Mouse (Mus musculus) forebrain, embryonic 16.5 days (tissue): ENCODE results near the gene Cep97. TPM values are rescaled to one million over a fixed set of nuclear protein-coding genes. Genes with fewer than 3 reads are reported as not detected.

Source experiments
- ATAC-seq: fragments of 200-750 bp; cut with Nextera tagmentation; 2 replicates; pipeline ENCODE4 v1.8.0; 2017; ENCODE audit warnings: mild to moderate bottlenecking, moderate library complexity
- H3K27ac ChIP-seq: fragments of 300-500 bp; sonication (generic); 2 replicates; pipeline ENCODE4 v1.5.1; 2014; ENCODE audit warnings: low read length, control low read depth
- H3K27me3 ChIP-seq: fragments of 300-500 bp; sonication (generic); replicated peaks from 2 replicates; pipeline ENCODE4 v1.6.1; 2014; ENCODE audit warnings: low read length; ENCODE audit not compliant: control insufficient read depth, insufficient read depth
- H3K36me3 ChIP-seq: fragments of 300-500 bp; sonication (generic); 2 replicates; pipeline ENCODE4 v1.6.1; 2014; ENCODE audit not compliant: control insufficient read depth, insufficient read depth
- H3K4me1 ChIP-seq: fragments of 300-500 bp; sonication (generic); replicated peaks from 2 replicates; pipeline ENCODE4 v1.6.1; 2014; ENCODE audit warnings: low read length; ENCODE audit not compliant: control insufficient read depth, insufficient read depth
- H3K4me2 ChIP-seq: fragments of 300-500 bp; sonication (generic); 2 replicates; pipeline ENCODE4 v1.6.1; 2014; ENCODE audit warnings: mild to moderate bottlenecking, low read length, control low read depth
- H3K4me3 ChIP-seq: fragments of 300-500 bp; sonication (generic); replicated peaks from 2 replicates; pipeline ENCODE4 v1.5.1; 2014; ENCODE audit warnings: mild to moderate bottlenecking, low read length, control low read depth
- H3K9ac ChIP-seq: fragments of 300-500 bp; sonication (generic); replicated peaks from 2 replicates; pipeline ENCODE4 v1.6.1; 2014; ENCODE audit warnings: low read depth, low read length, control low read depth
- H3K9me3 ChIP-seq: fragments of 300-500 bp; sonication (generic); 2 replicates; pipeline ENCODE4 v1.6.1; 2016; ENCODE audit warnings: low read length; ENCODE audit not compliant: control insufficient read depth
- WGBS: fragments of 180-500 bp; shearing (Covaris S2); extraction: QIAGEN DNeasy Blood & Tissue Kit; methylation state at CpG from one replicate; pipeline ENCODE4 v1.1.7; 2014; 5-methylcytosine and 5-hydroxymethylcytosine counted together
- polyA plus RNA-seq: library from polyadenylated mRNA; unstranded; fragments of >200 nt; fragmentation: Nextera tagmentation; extraction: Ambion mirVana; gene quantifications from 2 replicates; pipeline ENCODE4 v1.2.1, GENCODE M21; 2015

The Cep97 gene
- polyA plus RNA-seq, result 17.5 and 19.4 TPM in 2 replicates

DNA sequence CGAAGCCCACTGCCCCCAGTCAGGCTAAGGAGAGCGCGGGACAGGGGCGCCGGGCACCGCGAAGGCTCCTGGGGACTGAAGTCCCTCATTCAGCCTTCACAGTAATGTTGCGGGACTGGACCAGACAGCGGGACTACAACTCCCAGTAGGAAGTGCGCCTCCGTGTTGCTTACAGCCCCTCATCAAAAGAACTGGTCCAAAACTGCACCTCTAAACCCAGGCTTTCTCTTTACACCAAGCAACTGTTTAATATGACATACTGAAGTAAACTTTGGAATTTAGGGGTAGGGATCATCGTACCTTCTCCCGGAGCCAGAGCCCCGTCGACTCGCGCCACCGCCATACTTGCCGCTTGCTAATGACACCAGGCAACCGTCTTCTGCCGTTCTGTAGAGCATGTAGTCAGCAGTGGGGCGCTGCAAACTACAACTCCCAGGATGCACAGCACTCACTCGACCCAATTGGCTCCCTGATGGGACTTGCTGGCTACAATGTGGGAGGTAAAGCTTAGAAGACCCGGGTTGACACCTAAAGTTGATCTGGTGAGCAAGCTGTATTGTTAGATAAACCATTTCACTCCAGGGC lies at the start of gene Cep97:
Gene Cep97 (minus strand): TSS at position 403 of the 585 bp plus-strand sequence.
- H3K27ac ChIP-seq, result peak within 1 kb of the TSS; percentile 72
- H3K4me2 ChIP-seq, result peak within 1 kb of the TSS; percentile 72
- H3K4me1 ChIP-seq, result peaks cover 6% of the 10 kb centered on the region; the same call in 1 of the 2 replicates
- H3K9me3 ChIP-seq, result no peaks in the 10 kb centered on the region
- ATAC-seq, result peak; percentile 99
- peak within 1 kb of the TSS; percentile 78 for H3K9ac ChIP-seq
- 0% methylated on average over 24 of the region's 24 CpGs for WGBS
- H3K27me3 ChIP-seq, result no peaks in the 10 kb centered on the region
- H3K36me3 ChIP-seq, result no peaks in the 10 kb centered on the region
- H3K4me3 ChIP-seq, result peak within 1 kb of the TSS; percentile 61

DNA sequence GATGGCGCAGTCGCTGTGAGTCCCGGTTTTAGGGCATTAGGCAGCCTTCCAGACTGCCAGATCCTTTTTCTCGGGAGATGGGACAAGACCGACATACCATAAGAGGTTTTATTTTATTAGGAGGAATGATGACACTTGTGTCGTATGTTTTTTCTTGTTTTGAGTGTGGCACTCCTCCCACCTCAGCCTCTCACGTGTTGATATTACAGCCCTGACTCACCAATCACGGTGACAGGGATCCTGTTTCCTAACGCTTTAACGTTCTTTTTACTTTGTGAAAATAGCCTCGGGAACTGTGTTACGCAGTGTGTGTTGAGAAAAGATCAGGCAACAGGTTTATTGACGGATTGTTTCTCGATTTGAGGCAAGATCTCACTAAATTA lies 40.2 kb upstream of the Cep97 start:
- H3K9me3 ChIP-seq, result no peaks in the 10 kb centered on the region
- peak overlapping the region; percentile 75 for H3K4me3 ChIP-seq
- H3K36me3 ChIP-seq, result peaks cover 15% of the 10 kb centered on the region
- ATAC-seq, result no peak
- peaks cover 20% of the 10 kb centered on the region for H3K4me1 ChIP-seq
- WGBS, result 5% methylated on average over 14 of the region's 14 CpGs
- peak overlapping the region; percentile 85 for H3K27ac ChIP-seq
- no peaks in the 10 kb centered on the region for H3K27me3 ChIP-seq
- peak overlapping the region; percentile 93 for H3K4me2 ChIP-seq
- peak overlapping the region; percentile 80 for H3K9ac ChIP-seq

GRCm38 (mm10) chr16:55974256-55974902 lies 39.7 kb upstream of the Cep97 start:
- under 1% methylated on average over 53 of the region's 55 CpGs for WGBS
- Histone ChIP-seq H3K9me3 (no peaks in the 10 kb centered on the region), H3K4me2 (peak overlapping the region; percentile 93), H3K4me1 (peaks cover 20% of the 10 kb centered on the region), H3K27ac (peak overlapping the region; percentile 85), H3K4me3 (peak overlapping the region; percentile 75), H3K9ac (peak overlapping the region; percentile 80), H3K27me3 (no peaks in the 10 kb centered on the region), H3K36me3 (peaks cover 19% of the 10 kb centered on the region)
- peak; percentile 78 for ATAC-seq

- peak within 1 kb of the TSS; percentile 85 for H3K27ac ChIP-seq
- H3K9me3 ChIP-seq, result no peaks in the 10 kb centered on the region
- H3K27me3 ChIP-seq, result no peaks in the 10 kb centered on the region
- ATAC-seq, result peak; percentile 98
- under 1% methylated on average over 76 of the region's 86 CpGs for WGBS
- peaks cover 19% of the 10 kb centered on the region for H3K36me3 ChIP-seq
- H3K4me1 ChIP-seq, result peaks cover 20% of the 10 kb centered on the region
- H3K9ac ChIP-seq, result peak within 1 kb of the TSS; percentile 80
- H3K4me2 ChIP-seq, result peak within 1 kb of the TSS; percentile 93
- H3K4me3 ChIP-seq, result peak within 1 kb of the TSS; percentile 75
These were observed 39.0 kb upstream of the Cep97 start, which contains the start of gene Zbtb11 for GRCm38 (mm10) chr16:55973431-55974255. Zbtb11 (plus strand) TSS chr16:55973883.

GRCm38 (mm10) chr16:55972626-55973201 lies 38.1 kb upstream of the Cep97 start:
- Histone ChIP-seq H3K36me3 (peaks cover 19% of the 10 kb centered on the region), H3K4me2 (peak overlapping the region; percentile 62), H3K4me3 (peak overlapping the region; percentile 43), H3K9me3 (no peaks in the 10 kb centered on the region), H3K9ac (no peak overlapping the region; the same call in 1 of the 2 replicates), H3K4me1 (peaks cover 20% of the 10 kb centered on the region), H3K27ac (peak overlapping the region; percentile 59), H3K27me3 (no peaks in the 10 kb centered on the region)
- WGBS, result 63% methylated on average over 10 of the region's 10 CpGs
- ATAC-seq, result no peak

GRCm38 (mm10) chr16:55971735-55972615 lies 37.3 kb upstream of the Cep97 start:
- 77% methylated on average over 6 of the region's 6 CpGs for WGBS
- peaks cover 25% of the 10 kb centered on the region for H3K4me1 ChIP-seq

DNA sequence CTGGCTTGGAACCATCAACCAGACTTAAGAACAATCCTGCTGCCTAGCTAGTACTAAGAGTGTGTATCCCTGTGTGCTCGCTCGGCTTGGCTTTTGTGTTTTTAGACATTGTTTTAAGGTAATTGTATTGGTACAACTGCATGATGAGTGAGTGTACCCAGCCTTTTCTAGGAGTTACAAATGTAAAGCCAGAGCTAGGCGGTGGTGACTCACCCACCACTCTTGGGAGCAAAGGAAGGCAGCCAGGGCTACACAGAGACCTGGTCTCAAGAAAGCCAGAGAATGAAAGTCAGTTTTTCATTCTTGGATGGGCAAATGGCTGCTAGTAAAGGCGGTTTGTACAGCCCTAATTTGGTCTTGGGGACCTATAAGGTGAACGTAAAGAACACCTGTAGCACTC lies 35.8 kb upstream of the Cep97 start:
- no peak for ATAC-seq
- no peak overlapping the region for H3K4me2 ChIP-seq
- 93% methylated on average over 5 of the region's 5 CpGs for WGBS
- no peaks in the 10 kb centered on the region for H3K27me3 ChIP-seq
- no peak overlapping the region for H3K4me3 ChIP-seq
- H3K27ac ChIP-seq, result no peak overlapping the region
- no peaks in the 10 kb centered on the region for H3K9me3 ChIP-seq
- H3K4me1 ChIP-seq, result peaks cover 17% of the 10 kb centered on the region
- no peak overlapping the region for H3K9ac ChIP-seq
- H3K36me3 ChIP-seq, result peaks cover 19% of the 10 kb centered on the region

More at GRCm38 (mm10) chr16:55971735-55972615, 37.3 kb upstream of the Cep97 start:
- Histone ChIP-seq H3K4me3 (no peak overlapping the region), H3K9ac (no peak overlapping the region), H3K36me3 (peaks cover 19% of the 10 kb centered on the region), H3K4me2 (no peak overlapping the region), H3K27ac (no peak overlapping the region), H3K27me3 (no peaks in the 10 kb centered on the region), H3K9me3 (no peaks in the 10 kb centered on the region)
- no peak for ATAC-seq

DNA sequence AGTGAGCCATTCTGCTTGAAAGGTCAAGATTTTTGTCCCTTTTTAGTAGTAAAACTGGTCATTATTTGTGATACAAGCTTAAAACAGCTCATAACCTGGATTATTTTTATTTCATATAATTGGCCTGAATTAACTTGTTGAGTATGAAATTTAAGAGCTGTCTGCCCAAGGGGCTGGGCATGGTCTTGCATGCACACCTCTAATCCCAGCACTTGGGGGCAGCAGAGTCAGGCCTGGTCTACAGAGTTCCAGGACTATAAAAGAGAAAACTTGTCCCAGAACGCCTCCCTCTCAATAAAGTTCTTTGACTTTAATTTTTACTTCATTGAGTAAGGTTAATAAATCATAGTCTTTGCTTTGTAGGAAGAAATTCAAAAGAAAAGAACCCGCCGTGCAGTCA lies 34.5 kb upstream of the Cep97 start:
- no peak overlapping the region for H3K4me2 ChIP-seq
- ATAC-seq, result no peak

More for the DNA sequence above, 34.5 kb upstream of the Cep97 start:
- Histone ChIP-seq H3K36me3 (peaks cover 19% of the 10 kb centered on the region), H3K9me3 (no peaks in the 10 kb centered on the region), H3K9ac (no peak overlapping the region), H3K27ac (no peak overlapping the region), H3K4me1 (peaks cover 11% of the 10 kb centered on the region), H3K27me3 (no peaks in the 10 kb centered on the region), H3K4me3 (no peak overlapping the region)
- 78% methylated on average over 3 of the region's 3 CpGs for WGBS
